Mouse (Mus musculus): ENCODE results near the gene Inafm1. TPM values are rescaled to one million over a fixed set of nuclear protein-coding genes. Genes with fewer than 3 reads are reported as not detected.

Inafm1 gene
- polyA plus RNA-seq, 1 experiment from 2014 or later, result 27.0 TPM

DNA sequence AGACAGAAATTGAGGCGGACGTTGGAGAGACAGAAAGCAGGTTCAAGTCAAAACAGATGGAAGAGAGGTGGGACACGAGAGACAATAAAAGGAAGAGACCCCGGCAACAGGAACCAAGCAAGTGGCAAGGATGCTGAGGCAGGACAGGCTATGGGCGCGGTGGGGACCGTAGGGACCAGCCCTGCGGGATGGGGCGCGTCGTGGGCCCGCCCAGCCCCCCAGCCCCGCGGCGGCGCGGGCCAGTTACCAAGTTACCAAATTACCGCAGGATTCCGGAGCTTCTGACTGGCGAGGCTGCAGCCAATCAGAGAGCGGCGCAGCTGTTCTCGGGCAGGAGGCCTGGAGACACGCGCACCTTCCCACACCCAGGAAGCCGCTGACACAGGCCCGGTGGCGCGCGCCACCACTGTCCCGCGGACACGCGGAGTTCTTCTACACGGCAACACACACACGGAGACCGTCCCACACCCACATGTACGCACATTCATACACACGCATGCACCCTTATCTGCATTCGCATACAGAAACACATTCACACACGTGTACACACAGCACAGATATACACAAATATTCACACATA is 22.0 kb upstream of the Inafm1 start:
- peaks cover 37% of the 10 kb centered on the region for H3K4me1 ChIP-seq
- H3K4me2 ChIP-seq (replicated peaks), result peak overlapping the region; percentile 96
- peak overlapping the region; percentile 55 for H3K4me3 ChIP-seq
- peak overlapping the region; percentile 54 for H3K9ac ChIP-seq (replicated peaks)
- H3K9me3 ChIP-seq, result no peaks in the 10 kb centered on the region
- no peaks in the 10 kb centered on the region for H3K27me3 ChIP-seq
- peak overlapping the region; percentile 88 for H3K27ac ChIP-seq (replicated peaks)
- peak; percentile 35 for ATAC-seq (replicated peaks)
- WGBS, result 1% methylated on average over 41 of the region's 41 CpGs
- H3K36me3 ChIP-seq, result no peaks in the 10 kb centered on the region

DNA sequence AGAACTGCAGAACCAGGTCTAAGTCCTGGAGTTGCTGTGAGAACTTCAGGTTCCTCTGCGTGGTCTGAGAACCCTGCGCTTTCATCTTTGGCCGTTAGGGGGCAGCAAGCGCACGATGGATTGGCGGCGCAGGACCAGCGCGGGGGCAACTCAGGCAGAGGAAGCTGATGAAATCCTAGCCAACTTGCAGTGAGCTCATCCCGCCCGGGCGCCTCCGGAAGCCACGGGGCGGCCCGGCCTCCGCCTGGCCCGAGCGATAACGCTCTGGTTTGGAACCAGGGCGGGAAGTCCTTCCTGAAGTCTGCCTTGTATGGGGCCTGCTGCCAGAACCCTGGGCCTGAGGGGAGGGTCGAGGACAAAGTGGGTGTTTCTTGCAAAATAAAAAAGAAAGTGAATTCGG is 21.4 kb upstream of the Inafm1 start:
- Histone ChIP-seq H3K27ac (replicated peaks) (peak overlapping the region; percentile 88), H3K9ac (replicated peaks) (peak overlapping the region; percentile 54), H3K4me2 (replicated peaks) (peak overlapping the region; percentile 96), H3K4me3 (peak overlapping the region; percentile 55), H3K4me1 (peaks cover 33% of the 10 kb centered on the region), H3K27me3 (no peaks in the 10 kb centered on the region), H3K36me3 (no peaks in the 10 kb centered on the region), H3K9me3 (no peaks in the 10 kb centered on the region)
- WGBS, result 0% methylated on average over 23 of the region's 23 CpGs
- ATAC-seq (replicated peaks), result peak; percentile 62

DNA sequence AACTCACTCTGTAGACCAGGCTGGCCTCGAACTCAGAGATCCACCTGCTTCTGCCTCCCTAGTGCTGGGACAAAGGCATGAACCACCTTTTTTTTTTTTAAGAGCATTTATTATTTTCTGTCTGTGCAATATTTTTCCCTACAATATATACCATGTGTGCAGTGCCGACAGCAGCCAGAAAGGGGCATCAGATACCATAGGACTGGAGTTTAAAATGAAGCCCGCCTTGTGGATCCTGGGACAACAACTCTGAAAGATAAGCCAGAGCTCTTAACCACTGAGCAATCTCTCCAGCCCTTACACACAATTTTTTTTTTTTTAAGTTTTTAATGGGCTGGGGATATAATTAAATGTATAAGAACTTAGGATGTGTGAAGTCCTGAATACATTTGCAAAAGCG is 20.9 kb upstream of the Inafm1 start:
- 29% methylated on average over 4 of the region's 4 CpGs for WGBS
- H3K4me3 ChIP-seq, result no peak overlapping the region
- H3K36me3 ChIP-seq, result no peaks in the 10 kb centered on the region
- H3K27me3 ChIP-seq, result no peaks in the 10 kb centered on the region
- H3K9ac ChIP-seq (replicated peaks), result no peak overlapping the region
- H3K27ac ChIP-seq (replicated peaks), result peak overlapping the region; percentile 88
- peaks cover 31% of the 10 kb centered on the region for H3K4me1 ChIP-seq
- H3K4me2 ChIP-seq (replicated peaks), result peak overlapping the region; percentile 96
- no peaks in the 10 kb centered on the region for H3K9me3 ChIP-seq
- ATAC-seq (replicated peaks), result no peak

DNA sequence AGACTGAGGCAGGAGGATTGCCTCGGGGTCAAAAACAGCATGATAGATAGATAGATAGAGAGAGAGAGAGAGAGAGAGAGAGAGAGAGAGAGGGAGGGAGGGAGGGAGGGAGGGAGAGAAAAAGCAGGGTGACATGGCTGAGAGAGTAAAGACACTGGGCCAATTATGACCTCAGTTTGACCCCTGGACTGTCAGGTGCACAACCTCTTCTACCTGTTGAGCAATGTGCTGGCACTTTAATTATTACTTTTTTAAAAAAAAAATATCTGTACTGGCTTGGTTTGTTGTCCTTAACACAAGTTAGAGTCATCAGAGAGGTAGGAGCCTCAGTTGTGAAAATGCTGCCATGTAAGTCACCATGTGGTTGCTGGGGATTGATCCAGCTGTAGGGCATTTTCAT is 14.4 kb upstream of the Inafm1 start:
- peaks cover 13% of the 10 kb centered on the region for H3K4me1 ChIP-seq
- WGBS, result 89% methylated on average over 1 of the region's 1 CpGs

DNA sequence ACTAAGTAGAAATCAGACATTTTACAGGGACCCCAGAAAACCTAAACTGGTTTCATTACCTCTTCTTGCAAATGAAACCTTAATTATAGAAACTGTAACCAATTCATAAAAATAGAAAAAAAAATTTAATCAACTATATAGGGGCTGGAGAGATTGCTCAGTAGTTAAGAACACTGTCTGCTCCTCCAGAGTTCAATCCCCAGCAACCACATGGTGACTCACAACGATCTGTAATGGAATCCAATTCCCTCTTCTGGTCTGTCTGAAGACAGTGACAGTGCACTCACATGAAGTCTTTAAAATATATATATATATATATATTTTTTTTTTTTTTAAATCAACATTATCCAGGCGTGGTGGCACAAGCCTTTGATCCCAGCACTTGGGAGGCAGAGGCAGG is 13.6 kb upstream of the Inafm1 start:
- Histone ChIP-seq H3K36me3 (peaks cover 17% of the 10 kb centered on the region), H3K4me2 (replicated peaks) (peak overlapping the region; percentile 54), H3K9me3 (no peaks in the 10 kb centered on the region), H3K27ac (replicated peaks) (peak overlapping the region; percentile 94), H3K4me3 (peak overlapping the region; percentile 69), H3K4me1 (peaks cover 13% of the 10 kb centered on the region), H3K9ac (replicated peaks) (peak overlapping the region; percentile 59), H3K27me3 (no peaks in the 10 kb centered on the region)
- ATAC-seq (replicated peaks), result no peak
- WGBS, result 79% methylated on average over 2 of the region's 2 CpGs

More for the DNA sequence above, 14.4 kb upstream of the Inafm1 start:
- Histone ChIP-seq H3K9ac (replicated peaks) (no peak overlapping the region), H3K4me3 (no peak overlapping the region), H3K27me3 (no peaks in the 10 kb centered on the region), H3K36me3 (peaks cover 9% of the 10 kb centered on the region; the same call in 1 of the 2 replicates), H3K9me3 (no peaks in the 10 kb centered on the region), H3K4me2 (replicated peaks) (no peak overlapping the region), H3K27ac (replicated peaks) (no peak overlapping the region)
- no peak for ATAC-seq (replicated peaks)

DNA sequence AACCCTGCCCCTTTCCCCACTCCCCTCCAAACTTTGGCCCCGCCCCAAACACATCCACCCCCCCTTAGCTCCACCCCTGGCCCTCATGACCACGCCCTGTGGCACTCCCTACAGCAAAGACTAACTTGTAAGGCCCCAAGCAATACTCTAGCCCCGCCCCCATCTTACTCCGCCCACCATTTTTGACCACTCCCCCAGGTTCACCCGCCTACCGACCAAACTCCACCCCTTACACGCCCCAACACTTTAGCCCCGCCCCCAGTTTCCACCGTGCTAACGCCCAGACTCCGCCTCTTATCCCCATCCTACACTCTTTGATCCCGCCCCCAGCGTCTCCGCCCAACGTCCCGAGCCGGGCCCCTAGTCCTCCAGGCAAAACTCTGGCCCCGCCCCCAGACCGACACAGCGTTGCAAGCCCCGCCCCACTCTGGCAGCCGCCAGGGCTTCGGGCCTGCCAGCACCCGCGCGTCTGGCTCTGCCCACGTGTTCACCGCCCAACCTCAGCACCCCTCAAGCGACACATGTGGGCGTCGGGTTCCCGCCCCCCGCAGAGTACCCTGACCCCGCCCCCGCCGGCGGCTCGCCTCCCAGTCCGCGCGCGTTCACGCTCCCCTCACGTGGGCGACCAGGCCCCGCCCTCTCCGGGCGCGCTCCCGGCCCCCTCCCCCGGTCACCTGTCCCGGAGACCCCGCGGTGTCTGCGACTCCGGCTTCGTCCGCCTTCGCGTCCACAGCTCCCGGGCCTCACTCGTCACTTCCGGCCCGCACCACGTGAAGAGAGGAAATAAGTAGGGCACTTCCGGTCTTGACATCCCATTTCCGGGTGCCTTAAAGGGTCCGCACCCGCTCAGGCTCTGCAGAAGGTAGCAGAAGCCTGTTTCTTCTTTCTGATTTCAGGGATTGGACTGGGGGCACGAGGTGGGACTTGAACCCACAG is 12.9 kb upstream of the Inafm1 start, which contains the start of gene Ccdc9:
Gene Ccdc9, minus strand, starts transcription at position 770 of the 936 bp plus-strand sequence.
- Histone ChIP-seq H3K4me1 (peaks cover 13% of the 10 kb centered on the region), H3K36me3 (peaks cover 24% of the 10 kb centered on the region), H3K27ac (replicated peaks) (peak within 1 kb of the TSS; percentile 94), H3K9me3 (no peaks in the 10 kb centered on the region), H3K4me2 (replicated peaks) (peak within 1 kb of the TSS; percentile 54), H3K4me3 (peak within 1 kb of the TSS; percentile 69), H3K9ac (replicated peaks) (peak within 1 kb of the TSS; percentile 59), H3K27me3 (no peaks in the 10 kb centered on the region)
- ATAC-seq (replicated peaks), result peak; percentile 96
- 1% methylated on average over 69 of the region's 70 CpGs for WGBS

DNA sequence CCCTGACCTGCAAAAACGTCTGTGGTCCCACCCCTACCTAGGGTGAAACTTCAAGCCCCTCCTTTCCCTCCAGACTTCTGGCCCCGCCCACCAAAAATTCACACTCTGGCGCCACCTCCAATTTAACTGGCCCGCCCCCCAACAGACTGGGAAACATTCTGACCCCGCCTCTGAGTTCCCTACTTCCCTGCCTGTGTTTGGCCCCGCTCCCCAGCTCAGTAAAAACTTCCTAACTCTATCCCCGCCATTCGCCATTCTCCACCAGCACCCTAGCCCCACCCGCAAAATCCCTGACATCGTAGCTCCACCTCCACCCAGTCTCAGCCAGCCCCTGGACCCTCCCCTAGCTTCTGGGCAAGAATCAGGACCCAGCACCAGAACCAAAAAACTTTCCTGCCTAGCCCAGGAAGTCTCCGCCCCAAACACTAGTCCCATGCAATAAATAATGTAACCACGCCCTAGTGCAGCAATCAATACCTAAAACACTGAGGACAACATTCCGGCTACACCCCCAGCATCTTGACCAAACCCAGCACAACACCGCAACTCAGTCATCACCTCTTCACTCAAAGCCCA is 12.1 kb upstream of the Inafm1 start:
- H3K27ac ChIP-seq (replicated peaks), result peak overlapping the region; percentile 94; the same call in 1 of the 2 replicates
- H3K9ac ChIP-seq (replicated peaks), result no peak overlapping the region
- no peaks in the 10 kb centered on the region for H3K9me3 ChIP-seq
- peaks cover 13% of the 10 kb centered on the region for H3K4me1 ChIP-seq
- 2% methylated on average over 14 of the region's 14 CpGs for WGBS
- H3K36me3 ChIP-seq, result peaks cover 26% of the 10 kb centered on the region
- peak overlapping the region; percentile 69 for H3K4me3 ChIP-seq
- peak; percentile 56 for ATAC-seq (replicated peaks)
- H3K27me3 ChIP-seq, result no peaks in the 10 kb centered on the region
- H3K4me2 ChIP-seq (replicated peaks), result peak overlapping the region; percentile 54

DNA sequence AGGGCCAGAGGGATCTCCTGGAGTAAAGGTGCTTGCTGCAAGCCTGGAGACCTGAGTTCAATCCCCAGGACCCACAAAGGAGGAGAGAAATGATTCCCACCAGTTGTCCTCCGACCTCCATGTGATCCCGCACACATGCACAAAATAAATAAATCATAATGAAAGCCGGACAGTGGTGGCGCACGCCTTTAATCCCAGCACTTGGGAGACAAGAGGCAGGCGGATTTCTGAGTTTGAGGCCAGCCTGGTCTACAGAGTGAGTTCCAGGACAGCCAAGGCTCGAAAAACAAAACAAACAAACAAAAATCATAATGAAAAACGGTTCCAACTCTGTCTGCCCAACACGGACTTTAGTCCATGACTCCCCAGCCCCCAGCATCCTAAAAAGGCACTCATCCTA is 11.5 kb upstream of the Inafm1 start:
- 0 out of 2 replicates have a peak overlapping the region, but pooled peaks have one; percentile 69 for H3K4me3 ChIP-seq
- no peak overlapping the region for H3K27ac ChIP-seq (replicated peaks)
- no peaks in the 10 kb centered on the region for H3K27me3 ChIP-seq
- H3K9ac ChIP-seq (replicated peaks), result no peak overlapping the region
- 83% methylated on average over 9 of the region's 9 CpGs for WGBS
- H3K4me2 ChIP-seq (replicated peaks), result no peak overlapping the region
- H3K9me3 ChIP-seq, result no peaks in the 10 kb centered on the region
- peaks cover 13% of the 10 kb centered on the region for H3K4me1 ChIP-seq
- peaks cover 28% of the 10 kb centered on the region for H3K36me3 ChIP-seq
- ATAC-seq (replicated peaks), result no peak

DNA sequence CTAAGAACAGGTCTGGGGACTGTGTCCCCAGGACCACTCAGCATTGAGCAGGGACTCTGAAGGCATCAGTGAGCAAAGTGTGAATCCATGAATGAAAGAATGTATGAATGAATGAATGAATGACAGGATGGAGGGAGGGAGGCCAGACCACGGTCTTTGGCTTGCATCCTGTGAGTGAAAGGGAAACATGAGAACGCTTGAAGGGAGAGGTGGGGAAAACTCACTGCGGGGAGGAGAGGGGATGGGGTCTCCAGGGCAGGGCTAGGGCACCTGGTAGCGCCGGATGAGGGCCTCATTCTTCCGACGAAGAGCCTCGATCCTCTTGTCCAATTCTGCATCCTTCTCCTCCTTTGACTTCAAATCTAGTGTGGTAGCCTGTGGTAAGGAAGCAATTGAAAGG is 10.6 kb upstream of the Inafm1 start:
- no peak overlapping the region for H3K4me2 ChIP-seq (replicated peaks)
- H3K4me1 ChIP-seq, result peaks cover 13% of the 10 kb centered on the region
- no peak overlapping the region for H3K27ac ChIP-seq (replicated peaks)
- H3K9ac ChIP-seq (replicated peaks), result no peak overlapping the region
- no peak overlapping the region for H3K4me3 ChIP-seq
- peaks cover 31% of the 10 kb centered on the region for H3K36me3 ChIP-seq
- WGBS, result 90% methylated on average over 8 of the region's 8 CpGs
- no peaks in the 10 kb centered on the region for H3K27me3 ChIP-seq
- ATAC-seq (replicated peaks), result no peak
- H3K9me3 ChIP-seq, result no peaks in the 10 kb centered on the region

DNA sequence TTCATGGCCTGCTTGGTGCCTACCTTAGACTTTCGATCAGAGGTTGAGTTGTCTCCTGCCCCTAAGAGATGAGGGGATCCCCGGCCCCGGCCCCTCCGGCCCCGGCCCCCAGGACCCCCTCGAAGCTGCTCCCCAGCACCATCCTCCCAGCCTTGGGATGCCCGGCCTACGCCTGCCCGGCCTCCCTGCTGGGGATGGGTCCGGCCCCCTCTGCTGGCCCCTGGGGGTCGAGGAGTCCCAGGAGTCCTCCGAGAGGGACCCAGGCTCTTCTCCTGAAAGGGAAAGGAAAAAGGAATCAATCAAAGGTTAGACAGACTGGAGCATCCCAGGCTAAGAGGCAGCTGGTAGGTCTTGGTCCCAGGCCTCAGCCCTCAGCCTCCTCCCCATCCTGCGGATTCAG is 8.9 kb upstream of the Inafm1 start:
- Histone ChIP-seq H3K9me3 (no peaks in the 10 kb centered on the region), H3K4me3 (no peak overlapping the region), H3K27ac (replicated peaks) (no peak overlapping the region), H3K27me3 (no peaks in the 10 kb centered on the region), H3K9ac (replicated peaks) (no peak overlapping the region), H3K4me1 (peaks cover 13% of the 10 kb centered on the region), H3K4me2 (replicated peaks) (no peak overlapping the region), H3K36me3 (peaks cover 48% of the 10 kb centered on the region)
- WGBS, result 96% methylated on average over 13 of the region's 13 CpGs
- no peak for ATAC-seq (replicated peaks)

DNA sequence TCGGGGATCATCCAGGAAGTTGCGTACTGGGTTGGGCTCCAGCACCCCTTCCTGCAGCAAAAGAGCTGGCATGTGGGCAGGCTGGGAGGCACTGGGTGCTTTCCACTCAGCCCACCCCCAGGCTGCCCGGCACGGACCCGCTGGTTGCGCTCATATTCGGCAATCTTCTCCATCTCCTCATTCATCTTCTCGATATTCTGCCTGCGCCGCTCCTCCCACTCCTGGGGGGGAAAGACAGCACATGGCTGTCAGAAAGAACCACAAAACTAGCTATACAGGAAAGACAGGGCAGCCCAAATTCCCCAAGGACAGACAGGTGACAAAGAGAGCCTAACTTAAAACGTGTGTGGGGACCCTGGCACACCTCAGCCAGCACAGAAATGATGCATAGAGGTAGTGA is 7.3 kb upstream of the Inafm1 start:
- H3K27ac ChIP-seq (replicated peaks), result no peak overlapping the region
- peaks cover 7% of the 10 kb centered on the region for H3K4me1 ChIP-seq
- no peak overlapping the region for H3K4me2 ChIP-seq (replicated peaks)
- no peak overlapping the region for H3K9ac ChIP-seq (replicated peaks)
- no peak overlapping the region for H3K4me3 ChIP-seq
- H3K9me3 ChIP-seq, result no peaks in the 10 kb centered on the region
- WGBS, result 87% methylated on average over 11 of the region's 11 CpGs
- no peak for ATAC-seq (replicated peaks)
- H3K27me3 ChIP-seq, result no peaks in the 10 kb centered on the region
- H3K36me3 ChIP-seq, result peaks cover 63% of the 10 kb centered on the region

Data from forebrain, embryonic 15.5 days (tissue).